Mouse (Mus musculus) bone marrow macrophage, adult 2 months (primary cell): ENCODE data around the gene Abca3.

ENCODE experiments used
- CTCF ChIP-seq: IDR thresholded peaks from 2 replicates; pipeline ENCODE4 v1.5.1; 2012; ENCODE audit warnings: low read depth, mild to moderate bottlenecking, low read length, moderate library complexity
- POLR2A ChIP-seq: IDR thresholded peaks from 2 replicates; pipeline ENCODE4 v1.6.1; 2012; ENCODE audit warnings: mild to moderate bottlenecking, low read depth, low read length, borderline replicate concordance

- TF ChIP-seq POLR2A: no peak
- TF ChIP-seq CTCF: no peak
Observed at GRCm38 (mm10) chr17:24360841-24361240, 9.1 kb downstream of the Abca3 start.
